Mouse (Mus musculus) hindbrain, embryonic 15.5 days (tissue): ENCODE measurements around the gene Ift22. TPM values are rescaled to one million over a fixed set of nuclear protein-coding genes. Genes with fewer than 3 reads are reported as not detected.

Source experiments
- ATAC-seq: fragments of 200-750 bp; cut with Nextera tagmentation; 2 replicates; pipeline ENCODE4 v1.8.0; 2017; ENCODE audit warnings: low read depth, moderate number of reproducible peaks, moderate TSS enrichment; ENCODE audit not compliant: low FRiP score
- H3K27ac ChIP-seq: fragments of 300-500 bp; sonication (generic); replicated peaks from 2 replicates; pipeline ENCODE4 v1.5.1; 2015; ENCODE audit warnings: mild to moderate bottlenecking, inconsistent platforms
- H3K27me3 ChIP-seq: fragments of 300-500 bp; sonication (generic); 2 replicates; pipeline ENCODE4 v1.6.1; 2015; ENCODE audit warnings: control low read depth, inconsistent platforms
- H3K36me3 ChIP-seq: fragments of 300-500 bp; sonication (generic); 2 replicates; pipeline ENCODE4 v1.6.1; 2015; ENCODE audit warnings: control low read depth, inconsistent platforms
- H3K4me1 ChIP-seq: fragments of 300-500 bp; sonication (generic); replicated peaks from 2 replicates; pipeline ENCODE4 v1.6.1; 2015; ENCODE audit warnings: control low read depth, inconsistent platforms
- H3K4me2 ChIP-seq: fragments of 300-500 bp; sonication (generic); 2 replicates; pipeline ENCODE4 v1.6.1; 2015; ENCODE audit warnings: moderate library complexity, mild to moderate bottlenecking, inconsistent platforms
- H3K4me3 ChIP-seq: fragments of 300-500 bp; sonication (generic); 2 replicates; pipeline ENCODE4 v1.5.1; 2015; ENCODE audit warnings: mild to moderate bottlenecking, inconsistent platforms
- H3K9ac ChIP-seq: fragments of 300-500 bp; sonication (generic); 2 replicates; pipeline ENCODE4 v1.6.1; 2015; ENCODE audit warnings: inconsistent platforms
- H3K9me3 ChIP-seq: fragments of 300-500 bp; sonication (generic); 2 replicates; pipeline ENCODE4 v1.6.1; 2016; ENCODE audit warnings: control low read depth, inconsistent platforms
- WGBS: fragments of 180-500 bp; shearing (Covaris S2); methylation state at CpG from one replicate; pipeline ENCODE4 v1.1.7; 2015; 5-methylcytosine and 5-hydroxymethylcytosine counted together
- polyA plus RNA-seq: library from polyadenylated mRNA; unstranded; fragments of >200 nt; fragmentation: Nextera tagmentation; extraction: Ambion mirVana; gene quantifications from 2 replicates; pipeline ENCODE4 v1.2.1, GENCODE M21; 2015

Ift22 gene
- polyA plus RNA-seq: 129 and 131 TPM in 2 replicates

- H3K9ac ChIP-seq: peak within 1 kb of the TSS; percentile 73
- H3K27me3 ChIP-seq: no peaks in the 10 kb centered on the region
- H3K4me3 ChIP-seq: peak within 1 kb of the TSS; percentile 72
- peak within 1 kb of the TSS; percentile 65 for H3K4me2 ChIP-seq
- H3K4me1 ChIP-seq: peaks cover 21% of the 10 kb centered on the region
- H3K27ac ChIP-seq: peak within 1 kb of the TSS; percentile 76
- H3K9me3 ChIP-seq: no peaks in the 10 kb centered on the region
- peak; percentile 96 for ATAC-seq
- H3K36me3 ChIP-seq: peaks cover 25% of the 10 kb centered on the region
- WGBS: 9% methylated on average over 32 of the region's 32 CpGs
Measured at GRCm38 (mm10) chr5:136907991-136908857, at the start of gene Ift22. Ift22 (plus strand) TSS chr5:136908150.

- Histone ChIP-seq H3K4me1 (peaks cover 19% of the 10 kb centered on the region), H3K27me3 (no peaks in the 10 kb centered on the region), H3K4me3 (no peak overlapping the region), H3K36me3 (no peaks in the 10 kb centered on the region), H3K27ac (no peak overlapping the region), H3K4me2 (peak overlapping the region; percentile 42), H3K9ac (no peak overlapping the region), H3K9me3 (no peaks in the 10 kb centered on the region)
- 10% methylated on average over 20 of the region's 20 CpGs for whole genome bisulfite sequencing
- ATAC-seq: no peak
Measured at GRCm38 (mm10) chr5:136861191-136861940, 46.6 kb upstream of the Ift22 start.

- Histone ChIP-seq H3K36me3 (no peaks in the 10 kb centered on the region), H3K4me1 (peaks cover 19% of the 10 kb centered on the region), H3K27me3 (no peaks in the 10 kb centered on the region), H3K9ac (no peak overlapping the region), H3K4me3 (no peak overlapping the region), H3K4me2 (no peak overlapping the region), H3K27ac (no peak overlapping the region), H3K9me3 (no peaks in the 10 kb centered on the region)
- 57% methylated on average over 4 of the region's 4 CpGs for WGBS
- no peak for ATAC-seq
Measured at GRCm38 (mm10) chr5:136862806-136863205, 45.1 kb upstream of the Ift22 start.

GRCm38 (mm10) chr5:136863276-136863675 is 44.7 kb upstream of the Ift22 start:
- Histone ChIP-seq H3K27me3 (no peaks in the 10 kb centered on the region), H3K4me3 (no peak overlapping the region), H3K27ac (peak overlapping the region; percentile 57), H3K9ac (no peak overlapping the region), H3K4me1 (peaks cover 19% of the 10 kb centered on the region), H3K9me3 (no peaks in the 10 kb centered on the region), H3K4me2 (no peak overlapping the region), H3K36me3 (no peaks in the 10 kb centered on the region)
- ATAC-seq: no peak
- 62% methylated on average over 9 of the region's 9 CpGs for WGBS

- Histone ChIP-seq H3K4me3 (no peak overlapping the region), H3K9ac (no peak overlapping the region), H3K9me3 (no peaks in the 10 kb centered on the region), H3K36me3 (no peaks in the 10 kb centered on the region), H3K4me2 (no peak overlapping the region), H3K4me1 (peaks cover 19% of the 10 kb centered on the region), H3K27ac (peak overlapping the region; percentile 57), H3K27me3 (no peaks in the 10 kb centered on the region)
- 23% methylated on average over 14 of the region's 14 CpGs for WGBS
- ATAC-seq: peak; percentile 51; the same call in 1 of the 2 replicates
Measured at GRCm38 (mm10) chr5:136863961-136864674, 43.8 kb upstream of the Ift22 start.

- H3K9ac ChIP-seq: no peak overlapping the region
- no peaks in the 10 kb centered on the region for H3K36me3 ChIP-seq
- WGBS: 90% methylated on average over 5 of the region's 5 CpGs
- no peak overlapping the region for H3K4me2 ChIP-seq
- H3K9me3 ChIP-seq: no peaks in the 10 kb centered on the region
- H3K4me1 ChIP-seq: peaks cover 17% of the 10 kb centered on the region
- ATAC-seq: no peak
- no peak overlapping the region for H3K27ac ChIP-seq
- H3K27me3 ChIP-seq: no peaks in the 10 kb centered on the region
- H3K4me3 ChIP-seq: no peak overlapping the region
Measured at GRCm38 (mm10) chr5:136867706-136868105, 40.2 kb upstream of the Ift22 start.

- Histone ChIP-seq H3K27me3 (no peaks in the 10 kb centered on the region), H3K36me3 (no peaks in the 10 kb centered on the region), H3K9ac (no peak overlapping the region), H3K4me3 (no peak overlapping the region), H3K4me1 (peaks cover 4% of the 10 kb centered on the region; the same call in 1 of the 2 replicates), H3K4me2 (no peak overlapping the region), H3K27ac (no peak overlapping the region), H3K9me3 (no peaks in the 10 kb centered on the region)
- 63% methylated on average over 10 of the region's 10 CpGs for WGBS
- no peak for ATAC-seq
Measured at GRCm38 (mm10) chr5:136869451-136870114, 38.4 kb upstream of the Ift22 start.

- Histone ChIP-seq H3K27ac (no peak overlapping the region), H3K4me2 (no peak overlapping the region), H3K27me3 (no peaks in the 10 kb centered on the region), H3K9ac (no peak overlapping the region), H3K4me1 (peaks cover 4% of the 10 kb centered on the region; the same call in 1 of the 2 replicates), H3K4me3 (no peak overlapping the region), H3K9me3 (no peaks in the 10 kb centered on the region), H3K36me3 (no peaks in the 10 kb centered on the region)
- no peak for ATAC-seq
- WGBS: 79% methylated on average over 8 of the region's 8 CpGs
Measured at GRCm38 (mm10) chr5:136872417-136872816, 35.5 kb upstream of the Ift22 start.

GRCm38 (mm10) chr5:136874271-136874670 is 33.7 kb upstream of the Ift22 start:
- Histone ChIP-seq H3K9me3 (no peaks in the 10 kb centered on the region), H3K4me3 (no peak overlapping the region), H3K4me2 (no peak overlapping the region), H3K27ac (no peak overlapping the region), H3K27me3 (no peaks in the 10 kb centered on the region), H3K4me1 (peaks cover 4% of the 10 kb centered on the region; the same call in 1 of the 2 replicates), H3K9ac (no peak overlapping the region), H3K36me3 (no peaks in the 10 kb centered on the region)
- no peak for ATAC-seq
- WGBS: 91% methylated on average over 10 of the region's 10 CpGs

- Histone ChIP-seq H3K4me3 (no peak overlapping the region), H3K27ac (no peak overlapping the region), H3K36me3 (no peaks in the 10 kb centered on the region), H3K4me1 (peaks cover 18% of the 10 kb centered on the region), H3K27me3 (peaks cover 10% of the 10 kb centered on the region), H3K9me3 (no peaks in the 10 kb centered on the region), H3K4me2 (no peak overlapping the region), H3K9ac (no peak overlapping the region)
- 85% methylated on average over 8 of the region's 8 CpGs for WGBS
- no peak for ATAC-seq
Measured at GRCm38 (mm10) chr5:136880101-136880500, 27.8 kb upstream of the Ift22 start.

- WGBS: 4% methylated on average over 39 of the region's 39 CpGs
- peak; percentile 81 for ATAC-seq
Measured at GRCm38 (mm10) chr5:136881380-136882009, 26.5 kb upstream of the Ift22 start.

More at GRCm38 (mm10) chr5:136881380-136882009, 26.5 kb upstream of the Ift22 start:
- Histone ChIP-seq H3K4me2 (peak overlapping the region; percentile 87), H3K4me3 (peak overlapping the region; percentile 72), H3K27ac (no peak overlapping the region), H3K36me3 (no peaks in the 10 kb centered on the region), H3K4me1 (peaks cover 18% of the 10 kb centered on the region), H3K9me3 (no peaks in the 10 kb centered on the region), H3K9ac (peak overlapping the region; percentile 75), H3K27me3 (peaks cover 10% of the 10 kb centered on the region)
